Mouse (Mus musculus): ENCODE measurements around the gene Swsap1. TPM values are rescaled to one million over a fixed set of nuclear protein-coding genes. Genes with fewer than 3 reads are reported as not detected.

Gene Swsap1
- total RNA-seq (2015; ENCODE audit: low replicate concordance) (0.58 and 1.5 TPM in 2 replicates), total RNA-seq (2017; ENCODE audit: low replicate concordance) (3.8 and 6.6 TPM in 2 replicates)

- ATAC-seq (replicated peaks; ENCODE audit: low FRiP score, poor library complexity, severe bottlenecking): peak; percentile 89
Measured at GRCm38 (mm10) chr9:21955570-21956281, at the start of gene Swsap1. Gene Swsap1, plus strand, starts transcription at chr9:21955755.

- no peak for ATAC-seq (replicated peaks; ENCODE audit: low FRiP score, poor library complexity, severe bottlenecking)
Measured at GRCm38 (mm10) chr9:21908216-21908615, 47.3 kb upstream of the Swsap1 start.

- no peak for ATAC-seq (replicated peaks; ENCODE audit: low FRiP score, poor library complexity, severe bottlenecking)
Measured at GRCm38 (mm10) chr9:21909474-21910223, 45.9 kb upstream of the Swsap1 start.

DNA sequence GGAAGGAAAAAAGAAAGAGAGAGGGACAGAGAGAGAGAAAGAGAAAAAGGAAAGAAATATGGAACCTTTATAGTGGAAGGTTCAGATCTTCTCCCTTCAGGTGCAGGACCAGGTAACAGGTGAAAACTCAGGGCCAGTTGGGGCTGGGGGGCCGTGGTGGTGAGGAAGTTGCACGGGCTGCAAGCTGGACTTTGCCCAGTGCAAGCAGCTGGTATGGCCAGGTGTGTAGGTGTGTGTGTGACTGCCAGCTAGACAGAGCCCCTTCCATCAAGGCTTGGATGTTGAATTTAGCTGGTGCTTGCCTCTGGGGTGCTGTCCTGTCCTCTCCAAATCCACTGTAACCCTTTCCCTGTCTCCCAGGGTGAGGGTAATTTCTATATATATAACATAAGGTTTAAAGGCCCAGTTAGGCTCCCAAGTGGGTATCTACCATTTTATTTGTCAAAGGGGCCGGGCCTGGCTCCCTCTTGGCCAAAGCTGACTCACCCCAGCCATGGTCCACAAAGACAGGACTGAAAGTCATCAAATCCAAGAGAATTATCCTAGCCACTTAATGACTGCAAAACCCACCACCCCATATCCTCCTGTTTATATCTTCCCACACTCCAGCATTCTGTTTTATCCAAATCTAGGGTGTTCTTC is 38.6 kb upstream of the Swsap1 start:
- no peak for ATAC-seq (replicated peaks; ENCODE audit: low FRiP score, poor library complexity, severe bottlenecking)

DNA sequence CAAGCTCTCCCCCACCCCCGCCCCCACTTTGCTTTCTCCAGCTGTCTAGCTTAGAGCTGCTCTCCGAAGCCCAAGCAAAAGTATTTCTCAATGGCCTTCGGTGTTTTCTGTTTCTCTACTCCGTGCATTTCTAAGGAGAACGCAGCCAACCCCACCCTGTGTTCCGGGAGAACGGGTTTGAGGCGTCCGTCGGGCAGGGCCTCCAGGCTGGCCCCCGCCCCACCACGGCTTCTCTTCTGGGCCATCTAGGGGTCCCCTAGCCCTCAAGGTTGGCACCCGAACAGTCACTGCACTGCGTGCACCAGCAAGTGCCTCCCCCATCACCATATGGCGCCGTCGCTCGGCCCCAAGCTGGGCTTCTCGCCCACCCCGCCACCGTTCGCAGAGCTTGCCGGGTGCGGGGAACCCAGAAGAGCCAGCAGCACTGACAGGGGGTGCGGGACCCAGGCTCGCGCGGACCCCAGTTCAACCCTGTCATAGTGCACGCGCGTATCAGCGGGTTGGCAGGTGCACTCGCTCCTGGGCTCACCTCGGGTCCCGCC is 38.0 kb upstream of the Swsap1 start:
- ATAC-seq (replicated peaks; ENCODE audit: low FRiP score, poor library complexity, severe bottlenecking): no peak

GRCm38 (mm10) chr9:21918035-21918592 is 37.4 kb upstream of the Swsap1 start, which contains the start of gene Rab3d:
Gene Rab3d, minus strand, starts transcription at chr9:21918192.
- ATAC-seq (replicated peaks; ENCODE audit: low FRiP score, poor library complexity, severe bottlenecking): peak; percentile 91

- no peak for ATAC-seq (replicated peaks; ENCODE audit: low FRiP score, poor library complexity, severe bottlenecking)
Measured at GRCm38 (mm10) chr9:21918692-21919384, 36.7 kb upstream of the Swsap1 start.

GRCm38 (mm10) chr9:21923036-21923435 is 32.5 kb upstream of the Swsap1 start:
- no peak for ATAC-seq (replicated peaks; ENCODE audit: low FRiP score, poor library complexity, severe bottlenecking)

DNA sequence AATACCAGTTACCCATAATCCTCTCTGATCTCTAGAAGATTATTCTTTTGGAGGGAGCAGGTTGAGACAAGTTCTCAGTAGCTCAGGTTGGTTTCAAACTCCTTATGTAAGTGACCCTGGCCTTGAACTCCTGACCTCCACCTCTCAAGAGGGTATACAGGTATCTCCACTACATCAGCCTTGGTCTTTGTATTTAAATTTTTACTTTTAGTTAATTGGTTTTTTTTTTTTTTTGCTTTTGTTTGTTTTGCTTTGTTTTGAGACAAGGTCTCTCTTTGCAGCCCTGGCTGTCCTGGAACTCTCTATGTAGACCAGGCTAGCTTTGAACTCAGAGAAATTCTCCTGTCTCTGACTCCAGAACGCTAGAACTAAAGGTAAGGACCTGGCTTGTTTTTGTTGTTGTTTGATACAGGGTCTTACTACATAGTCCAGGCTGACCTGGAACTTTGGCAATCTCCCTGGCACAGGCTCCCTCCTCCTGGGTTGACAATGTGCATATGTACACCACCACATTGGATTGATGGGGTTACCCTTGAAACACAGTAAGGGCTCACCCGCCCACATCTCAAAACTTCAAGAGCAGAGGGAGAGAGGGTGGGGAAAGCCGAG is 32.0 kb upstream of the Swsap1 start:
- ATAC-seq (replicated peaks; ENCODE audit: low FRiP score, poor library complexity, severe bottlenecking): no peak

GRCm38 (mm10) chr9:21924099-21924493 is 31.5 kb upstream of the Swsap1 start:
- peak; percentile 81 for ATAC-seq (replicated peaks; ENCODE audit: low FRiP score, poor library complexity, severe bottlenecking)

DNA sequence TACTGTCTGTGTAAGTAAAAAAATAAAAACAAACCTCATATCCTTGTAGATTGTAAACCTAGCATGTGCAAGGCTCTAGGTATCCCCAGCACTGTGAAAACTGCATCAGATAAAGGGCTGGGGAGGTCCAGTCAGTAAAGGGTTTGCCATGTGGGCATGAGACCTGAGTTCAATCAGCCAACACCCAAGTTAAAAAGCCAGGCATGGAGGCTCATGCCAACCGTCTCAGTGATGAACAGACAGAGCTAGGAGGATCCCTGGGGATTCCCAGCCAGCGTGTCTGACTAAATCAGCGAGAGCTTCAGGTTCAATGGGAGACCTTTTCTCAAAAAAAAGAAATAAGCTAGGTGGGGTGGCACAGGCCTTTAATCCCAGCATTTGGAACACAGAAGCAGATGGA is 30.5 kb upstream of the Swsap1 start:
- ATAC-seq (replicated peaks; ENCODE audit: low FRiP score, poor library complexity, severe bottlenecking): no peak

GRCm38 (mm10) chr9:21925506-21925905 is 30.0 kb upstream of the Swsap1 start:
- no peak for ATAC-seq (replicated peaks; ENCODE audit: low FRiP score, poor library complexity, severe bottlenecking)

DNA sequence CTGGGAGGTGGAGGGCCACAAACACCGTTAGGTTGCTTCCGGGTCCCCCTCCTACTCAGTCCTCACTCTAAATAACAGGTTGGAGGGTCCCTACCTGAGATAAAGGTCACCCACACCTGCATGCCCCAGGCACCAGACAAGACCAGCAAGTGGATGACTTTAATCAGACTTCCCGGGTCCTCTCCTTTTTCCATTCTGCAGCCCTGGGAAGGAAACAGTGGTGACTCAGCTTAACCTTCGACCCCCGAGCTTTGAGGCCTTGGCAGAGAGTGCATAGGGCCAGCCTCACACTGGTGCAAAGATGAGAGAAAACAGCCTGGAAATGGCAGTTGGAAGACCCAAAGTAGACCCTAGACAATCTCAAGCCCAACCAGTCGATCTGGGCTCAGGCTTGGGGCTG is 29.4 kb upstream of the Swsap1 start:
- ATAC-seq (replicated peaks; ENCODE audit: low FRiP score, poor library complexity, severe bottlenecking): no peak

DNA sequence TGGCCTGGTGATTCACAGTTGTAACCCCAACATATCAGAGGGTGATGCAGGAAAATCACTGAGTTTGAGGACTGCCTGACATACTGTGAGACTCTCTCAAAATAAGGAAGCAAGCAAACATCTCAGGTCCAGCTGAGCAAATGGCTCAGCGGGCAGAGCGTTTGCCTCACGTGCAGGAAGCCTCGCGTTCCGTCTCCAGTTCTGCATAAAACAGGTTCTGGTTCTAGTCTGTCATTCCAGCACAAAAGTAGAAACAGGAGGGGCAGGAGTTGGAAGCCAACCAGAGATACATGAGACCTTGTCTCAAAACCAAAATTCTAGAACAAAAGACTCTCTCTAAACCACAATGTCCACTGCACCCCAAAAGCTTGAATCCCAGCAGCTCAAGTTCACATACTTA is 28.8 kb upstream of the Swsap1 start:
- no peak for ATAC-seq (replicated peaks; ENCODE audit: low FRiP score, poor library complexity, severe bottlenecking)

GRCm38 (mm10) chr9:21927208-21927753 is 28.3 kb upstream of the Swsap1 start, which contains the start of the genes Ccdc159 and Tmem205:
Gene Ccdc159, plus strand, starts transcription at chr9:21927471.
Gene Tmem205, minus strand, starts transcription at chr9:21927556.
- ATAC-seq (replicated peaks; ENCODE audit: low FRiP score, poor library complexity, severe bottlenecking): 0 out of 2 replicates have a peak, but pooled peaks have one; percentile 51

GRCm38 (mm10) chr9:21929208-21929607 is 26.3 kb upstream of the Swsap1 start:
- ATAC-seq (replicated peaks; ENCODE audit: low FRiP score, poor library complexity, severe bottlenecking): no peak

GRCm38 (mm10) chr9:21932006-21932405 is 23.5 kb upstream of the Swsap1 start:
- ATAC-seq (replicated peaks; ENCODE audit: low FRiP score, poor library complexity, severe bottlenecking): no peak

- ATAC-seq (replicated peaks; ENCODE audit: low FRiP score, poor library complexity, severe bottlenecking): no peak
Measured at GRCm38 (mm10) chr9:21932445-21933137, 23.0 kb upstream of the Swsap1 start.
